Mouse (Mus musculus) erythroblast, embryonic 14.5 days (primary cell): ENCODE results near the gene Retreg1. TPM values are rescaled to one million over a fixed set of nuclear protein-coding genes. Genes with fewer than 3 reads are reported as not detected.

Experiments used
- H3K27me3 ChIP-seq: 2 replicates; pipeline ENCODE4 v1.6.1; 2012; ENCODE audit warnings: inconsistent platforms; ENCODE audit not compliant: control insufficient read depth
- H3K36me3 ChIP-seq: 2 replicates; pipeline ENCODE4 v1.6.1; 2012; ENCODE audit warnings: mild to moderate bottlenecking, inconsistent platforms; ENCODE audit not compliant: control insufficient read depth
- H3K4me1 ChIP-seq: 2 replicates; pipeline ENCODE4 v1.6.1; 2012; ENCODE audit warnings: inconsistent platforms; ENCODE audit not compliant: control insufficient read depth
- H3K4me3 ChIP-seq: replicated peaks from 2 replicates; pipeline ENCODE3; 2012; ENCODE audit warnings: moderate library complexity, mild to moderate bottlenecking, inconsistent platforms
- H3K9me3 ChIP-seq: 2 replicates; pipeline ENCODE4 v1.6.1; 2012; ENCODE audit warnings: low read length, inconsistent platforms, mixed read lengths; ENCODE audit not compliant: control insufficient read depth
- GATA1 ChIP-seq: IDR thresholded peaks from 2 replicates; pipeline ENCODE4 v1.6.1; 2012; ENCODE audit warnings: low read length, inconsistent platforms, mixed read lengths
- TAL1 ChIP-seq: IDR thresholded peaks from 3 replicates; pipeline ENCODE4 v1.6.1; 2012; ENCODE audit warnings: low read length, inconsistent platforms, mixed read lengths
- polyA plus RNA-seq: library from polyadenylated mRNA; stranded (reverse); fragments of >175 nt; gene quantifications from 2 replicates; pipeline ENCODE4 v1.2.3, GENCODE M21; 2012

Retreg1 gene
- polyA plus RNA-seq, 1 experiment: not detected

- no peaks in the 10 kb centered on the region for H3K27me3 ChIP-seq
- TF ChIP-seq TAL1 (no peak), GATA1 (no peak)
- no peaks in the 10 kb centered on the region for H3K9me3 ChIP-seq
- H3K36me3 ChIP-seq: no peaks in the 10 kb centered on the region
- no peaks in the 10 kb centered on the region for H3K4me1 ChIP-seq
- no peak overlapping the region for H3K4me3 ChIP-seq
Measured at GRCm38 (mm10) chr15:25821981-25822380, 21.0 kb upstream of the Retreg1 start.

- no peaks in the 10 kb centered on the region for H3K9me3 ChIP-seq
- no peak overlapping the region for H3K4me3 ChIP-seq
- H3K4me1 ChIP-seq: no peaks in the 10 kb centered on the region
- no peaks in the 10 kb centered on the region for H3K27me3 ChIP-seq
- TF ChIP-seq GATA1 (no peak), TAL1 (no peak)
- H3K36me3 ChIP-seq: no peaks in the 10 kb centered on the region
Measured at GRCm38 (mm10) chr15:25822656-25823055, 20.3 kb upstream of the Retreg1 start.

- no peaks in the 10 kb centered on the region for H3K36me3 ChIP-seq
- no peak overlapping the region for H3K4me3 ChIP-seq
- H3K4me1 ChIP-seq: no peaks in the 10 kb centered on the region
- no peaks in the 10 kb centered on the region for H3K9me3 ChIP-seq
- TF ChIP-seq TAL1: no peak
- TF ChIP-seq GATA1: no peak
- no peaks in the 10 kb centered on the region for H3K27me3 ChIP-seq
Measured at GRCm38 (mm10) chr15:25826531-25826961, 16.4 kb upstream of the Retreg1 start.

- H3K27me3 ChIP-seq: no peaks in the 10 kb centered on the region
- no peaks in the 10 kb centered on the region for H3K4me1 ChIP-seq
- no peaks in the 10 kb centered on the region for H3K9me3 ChIP-seq
- no peaks in the 10 kb centered on the region for H3K36me3 ChIP-seq
- no peak for TF ChIP-seq TAL1
- no peak for TF ChIP-seq GATA1
- no peak overlapping the region for H3K4me3 ChIP-seq
Measured at GRCm38 (mm10) chr15:25828464-25828863, 14.5 kb upstream of the Retreg1 start.

GRCm38 (mm10) chr15:25830426-25830825 is 12.6 kb upstream of the Retreg1 start:
- H3K4me1 ChIP-seq: no peaks in the 10 kb centered on the region
- peaks cover 3% of the 10 kb centered on the region; the same call in 1 of the 2 replicates for H3K9me3 ChIP-seq
- no peaks in the 10 kb centered on the region for H3K27me3 ChIP-seq
- TF ChIP-seq TAL1 (no peak), GATA1 (no peak)
- no peaks in the 10 kb centered on the region for H3K36me3 ChIP-seq
- H3K4me3 ChIP-seq: no peak overlapping the region

- Histone ChIP-seq H3K4me1 (no peaks in the 10 kb centered on the region), H3K27me3 (no peaks in the 10 kb centered on the region), H3K9me3 (peaks cover 9% of the 10 kb centered on the region; the same call in 1 of the 2 replicates), H3K4me3 (no peak overlapping the region), H3K36me3 (no peaks in the 10 kb centered on the region)
- TF ChIP-seq GATA1 (no peak), TAL1 (no peak)
Measured at GRCm38 (mm10) chr15:25834282-25834681, 8.7 kb upstream of the Retreg1 start.

- Histone ChIP-seq H3K4me1 (no peaks in the 10 kb centered on the region), H3K4me3 (no peak overlapping the region), H3K36me3 (no peaks in the 10 kb centered on the region), H3K9me3 (peaks cover 9% of the 10 kb centered on the region; the same call in 1 of the 2 replicates), H3K27me3 (no peaks in the 10 kb centered on the region)
- TF ChIP-seq TAL1: no peak
- no peak for TF ChIP-seq GATA1
Measured at GRCm38 (mm10) chr15:25834920-25835674, 7.9 kb upstream of the Retreg1 start.

- no peaks in the 10 kb centered on the region for H3K36me3 ChIP-seq
- peaks cover 31% of the 10 kb centered on the region for H3K27me3 ChIP-seq
- H3K9me3 ChIP-seq: no peaks in the 10 kb centered on the region
- TF ChIP-seq GATA1: no peak
- no peak for TF ChIP-seq TAL1
- peaks cover 2% of the 10 kb centered on the region for H3K4me1 ChIP-seq
- H3K4me3 ChIP-seq: peak overlapping the region; percentile 39
Measured at GRCm38 (mm10) chr15:25842462-25843085, 406 bp upstream of the Retreg1 start.

- TF ChIP-seq GATA1 (no peak), TAL1 (no peak)
- Histone ChIP-seq H3K27me3 (peaks cover 31% of the 10 kb centered on the region), H3K4me1 (peaks cover 2% of the 10 kb centered on the region), H3K9me3 (peaks cover 2% of the 10 kb centered on the region; the same call in 1 of the 2 replicates), H3K4me3 (no peak overlapping the region), H3K36me3 (no peaks in the 10 kb centered on the region)
Measured at GRCm38 (mm10) chr15:25844013-25844570, 1.1 kb downstream of the Retreg1 start.
